28 mouse cellular contexts compared by ENCODE assay signal in the genomic region with DNA sequence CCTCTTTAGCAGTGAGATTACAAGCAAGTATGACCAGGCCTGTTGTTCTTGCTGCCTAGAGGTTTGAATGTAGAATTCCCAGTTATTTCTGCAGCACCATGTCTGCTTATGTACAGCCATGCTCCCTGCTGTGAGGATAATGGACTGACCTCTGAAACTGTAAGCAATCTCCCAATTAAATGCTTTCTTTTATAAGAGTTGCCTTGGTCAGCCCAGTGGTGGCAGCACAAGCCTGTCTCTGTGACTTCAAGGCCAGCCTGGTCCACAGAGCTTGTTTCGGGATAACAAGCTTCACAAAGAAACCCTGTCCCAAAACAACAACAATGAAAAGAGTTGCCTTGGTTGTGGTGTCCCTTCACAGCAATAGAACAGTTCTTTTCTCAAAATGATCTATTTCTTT. TPM values are rescaled to one million over a fixed set of nuclear protein-coding genes. Genes with fewer than 3 reads are reported as not detected.
DNase-seq lines count a peak whose midpoint lies in the region; ATAC-seq and TF ChIP-seq lines count a peak whose summit lies in the region.
"Had no signal": no experiment of that assay in that cellular context is flagged by ENCODE, and none has a peak within 500 bp of the region (broad histone marks: within the 10 kb centered on the region; RNA-seq: fewer than 3 reads in every experiment).

No protein-coding gene starts in this region.

- H3K4me1 ChIP-seq in liver, adult 2 months (ENCODE audit: control insufficient read depth, insufficient read depth, low read length): peaks cover 17% of the 10 kb centered on the region
- H3K4me1 ChIP-seq in liver, embryonic 12.5 days: peaks cover 5% of the 10 kb centered on the region; the same call in 1 of the 2 replicates
- H3K4me1 ChIP-seq: hindbrain, embryonic 13.5 days had no signal

- H3K4me2 ChIP-seq in liver, embryonic 12.5 days: no peak overlapping the region
- H3K4me2 ChIP-seq: embryonic facial prominence, embryonic 12.5 days; embryonic facial prominence, embryonic 15.5 days; heart, embryonic 11.5 days; hindbrain, embryonic 13.5 days had no signal

- no peak overlapping the region for H3K27ac ChIP-seq in liver, adult 2 months (replicated peaks; ENCODE audit: insufficient read depth, low read depth, low read length)
- no peak overlapping the region for H3K27ac ChIP-seq in liver, embryonic 12.5 days
- H3K27ac ChIP-seq: embryonic facial prominence, embryonic 12.5 days; embryonic facial prominence, embryonic 15.5 days; gastrocnemius, adult 2 months; hindbrain, embryonic 10.5 days; hindbrain, embryonic 13.5 days had no signal

- DNase-seq in heart, adult 11 months: peak; percentile 29
- DNase-seq in heart, postnatal 25 days (ENCODE audit: low spot score): no peak
- no peak for DNase-seq in liver, adult 2 months (ENCODE audit: extremely low read depth, low read depth, low spot score)
- peak; percentile 20 for DNase-seq in 416B (ENCODE audit: low read depth)
- peak; percentile 55 for DNase-seq in retina, postnatal 1 day
- DNase-seq in thymus, postnatal 14 days: no peak
- DNase-seq: adrenal gland, postnatal 10 days; adrenal gland, postnatal 36 days; B cell, adult 2 months; cerebellum, adult 11 months; cerebellum, adult 2 months; cerebellum, adult 9-11 months; forebrain, postnatal 0 days; gastrocnemius, adult 2 months; gastrocnemius, postnatal 14 days; heart, postnatal 36 days had no signal

- ATAC-seq in liver, embryonic 12.5 days: no peak
- ATAC-seq: forebrain, embryonic 14.5 days; forebrain, postnatal 0 days; hindbrain, embryonic 16.5 days; Patski had no signal

- H3K9ac ChIP-seq in liver, adult 2 months (ENCODE audit: low read depth, low read length): no peak overlapping the region
- H3K9ac ChIP-seq in liver, embryonic 12.5 days: no peak overlapping the region
- H3K9ac ChIP-seq: embryonic facial prominence, embryonic 12.5 days; embryonic facial prominence, embryonic 15.5 days; forebrain, postnatal 0 days; hindbrain, embryonic 13.5 days had no signal

- H3K79me2 ChIP-seq in liver, adult 2 months (ENCODE audit: control insufficient read depth, insufficient read depth, low read length): peaks cover 28% of the 10 kb centered on the region

- TF ChIP-seq POLR2A in liver, adult 2 months (IDR thresholded peaks at IDR 0.05; ENCODE audit: extremely low read depth, insufficient read depth, low read length): no peak

- H3K27me3 ChIP-seq in liver, adult 2 months (ENCODE audit: control insufficient read depth, insufficient read depth, low read length): no peaks in the 10 kb centered on the region
- H3K27me3 ChIP-seq in liver, embryonic 12.5 days (replicated peaks): peaks cover 25% of the 10 kb centered on the region
- H3K27me3 ChIP-seq: CH12.LX; embryonic facial prominence, embryonic 12.5 days; embryonic facial prominence, embryonic 15.5 days; Patski had no signal

- no peak overlapping the region for H3K4me3 ChIP-seq in liver, adult 2 months (ENCODE audit: insufficient read depth, low read depth, low read length)
- no peak overlapping the region for H3K4me3 ChIP-seq in liver, embryonic 12.5 days
- H3K4me3 ChIP-seq: embryonic facial prominence, embryonic 12.5 days; embryonic facial prominence, embryonic 15.5 days; gastrocnemius, adult 2 months; hindbrain, embryonic 10.5 days; hindbrain, embryonic 13.5 days had no signal

- H3K36me3 ChIP-seq in liver, adult 2 months (ENCODE audit: control insufficient read depth, insufficient read depth, low read length): peaks cover 8% of the 10 kb centered on the region
- peaks cover 12% of the 10 kb centered on the region for H3K36me3 ChIP-seq in liver, embryonic 12.5 days
- H3K36me3 ChIP-seq: G1E; hindbrain, embryonic 10.5 days; hindbrain, embryonic 13.5 days had no signal

- H3K9me3 ChIP-seq in liver, embryonic 12.5 days (replicated peaks): no peaks in the 10 kb centered on the region
- H3K9me3 ChIP-seq: embryonic facial prominence, embryonic 12.5 days; embryonic facial prominence, embryonic 15.5 days; G1E; hindbrain, embryonic 13.5 days had no signal

- peak; percentile 30; the same call in 1 of the 2 replicates for TF ChIP-seq CTCF in liver, adult 2 months (IDR thresholded peaks at IDR 0.05; ENCODE audit: low read depth, low read length)

- intact Hi-C loops in heart, postnatal 25 days (cut with DNase I): no loop called here

- WGBS in liver, adult 2 months: 76% methylated on average over 1 of the region's 1 CpGs
- 85% methylated on average over 1 of the region's 1 CpGs for WGBS in liver, embryonic 12.5 days (ENCODE audit: insufficient replicate concordance)

RNA-seq across cellular contexts. Expression of gene Rhod, which starts 5.5 kb away (rescaled TPM):
- 1 to 10 TPM; 4.6 to 6.4 TPM for total RNA-seq in heart, postnatal 25 days (2021)
- total RNA-seq in liver, adult 2 months (2014; rRNA removed): 23.9 and 33.7 TPM in 2 replicates
- 34.9 and 39.6 TPM in 2 replicates for polyA plus RNA-seq in liver, adult 2 months (2012; rRNA removed)
- polyA plus RNA-seq in liver, embryonic 12.5 days (2016; fragmentation: Nextera tagmentation; extraction: Ambion mirVana): 7.8 and 8.1 TPM in 2 replicates
- total RNA-seq: common myeloid progenitor, adult 5-6 weeks had no signal

RNA-seq across cellular contexts. Expression of gene Kdm2a, which starts 35.7 kb away (rescaled TPM):
- 10 to 100 TPM; 35.3 to 44.0 TPM for total RNA-seq in heart, postnatal 25 days (2021)
- total RNA-seq in liver, adult 2 months (2014; rRNA removed): 29.6 and 32.7 TPM in 2 replicates
- 39.5 and 52.6 TPM in 2 replicates for polyA plus RNA-seq in liver, adult 2 months (2012; rRNA removed)
- polyA plus RNA-seq in liver, embryonic 12.5 days (2016; fragmentation: Nextera tagmentation; extraction: Ambion mirVana): 25.4 and 28.1 TPM in 2 replicates

RNA-seq across cellular contexts. Expression of gene Syt12, which starts 43.5 kb away (rescaled TPM):
- 1 to 10 TPM; 5.0 to 6.7 TPM for total RNA-seq in heart, postnatal 25 days (2021)
- total RNA-seq in liver, adult 2 months (2014; rRNA removed): 0.27 and 0.28 TPM in 2 replicates
- 0.47 and 0.91 TPM in 2 replicates for polyA plus RNA-seq in liver, adult 2 months (2012; rRNA removed)
- polyA plus RNA-seq in liver, embryonic 12.5 days (2016; fragmentation: Nextera tagmentation; extraction: Ambion mirVana): 0.35 and 0.42 TPM in 2 replicates
- total RNA-seq: common myeloid progenitor, adult 5-6 weeks had no signal
- polyA plus RNA-seq: G1E had no signal

Comparison
In these comparisons a context has a peak if more than half of its experiments do, and no peak if none do; other contexts are left out.
1. DNase-seq: peak in heart, adult 11 months (single experiment), 416B (single experiment) and retina, postnatal 1 day (single experiment); none in heart, postnatal 25 days (single experiment), liver, adult 2 months (single experiment) and thymus, postnatal 14 days (single experiment).